In the genomic region with DNA sequence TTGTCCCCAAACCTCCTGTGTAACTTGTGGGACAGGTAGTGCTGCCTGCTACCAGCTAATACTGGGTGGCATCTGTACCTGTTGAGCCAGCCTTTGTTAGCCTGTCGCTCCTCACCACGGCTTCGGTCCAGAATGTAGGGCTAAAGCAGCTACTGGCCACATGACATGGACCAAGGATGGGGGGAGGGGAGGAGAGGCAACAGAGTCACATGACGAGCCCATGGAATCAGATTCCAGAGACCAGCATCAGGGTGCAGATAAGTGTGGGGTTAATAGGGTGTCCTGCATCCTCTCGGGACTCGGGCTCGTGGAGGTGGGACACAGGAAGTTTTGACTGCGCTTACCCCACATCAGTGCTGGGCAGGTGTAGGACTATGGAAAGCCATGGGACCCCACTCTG, we compare ENCODE assay signal across 26 mouse cellular contexts.
A peak's percentile ranks its signal among the peaks of the same experiment; 100 is the strongest.
DNase-seq lines count a peak whose midpoint lies in the region; ATAC-seq lines count a peak whose summit lies in the region.
"Had no signal": no experiment of that assay in that cellular context is flagged by ENCODE, and none has a peak within 500 bp of the region (broad histone marks: within the 10 kb centered on the region; RNA-seq: fewer than 3 reads in every experiment).

No protein-coding gene starts in this region.

- 0 out of 2 replicates have a peak, but pooled peaks have one; percentile 7 for ATAC-seq in kidney, embryonic 15.5 days (replicated peaks; ENCODE audit: low FRiP score)
- no peak for ATAC-seq in kidney, embryonic 16.5 days (ENCODE audit: low FRiP score, low TSS enrichment)
- ATAC-seq: activated CD4-positive, CD25-positive, alpha-beta regulatory T cell, adult 4 months; CD4-positive, CD25-positive, alpha-beta regulatory T cell, adult 4 months; forebrain, embryonic 14.5 days; Patski had no signal

- H3K9ac ChIP-seq in kidney, embryonic 15.5 days: no peak overlapping the region
- no peak overlapping the region for H3K9ac ChIP-seq in kidney, embryonic 16.5 days (replicated peaks; ENCODE audit: low read length)
- H3K9ac ChIP-seq: embryonic facial prominence, embryonic 12.5 days; forebrain, embryonic 12.5 days; forebrain, postnatal 0 days had no signal

- no peak overlapping the region for H3K4me2 ChIP-seq in kidney, embryonic 15.5 days
- H3K4me2 ChIP-seq in kidney, embryonic 16.5 days (replicated peaks; ENCODE audit: low read depth, low read length): no peak overlapping the region
- H3K4me2 ChIP-seq: embryonic facial prominence, embryonic 12.5 days; forebrain, embryonic 12.5 days had no signal

- no peaks in the 10 kb centered on the region for H3K9me3 ChIP-seq in kidney, embryonic 15.5 days (replicated peaks)
- no peaks in the 10 kb centered on the region for H3K9me3 ChIP-seq in kidney, embryonic 16.5 days (ENCODE audit: low read length)
- H3K9me3 ChIP-seq: embryonic facial prominence, embryonic 10.5 days; embryonic facial prominence, embryonic 12.5 days; G1E had no signal

- no peaks in the 10 kb centered on the region for H3K4me1 ChIP-seq in kidney, embryonic 15.5 days
- no peaks in the 10 kb centered on the region for H3K4me1 ChIP-seq in kidney, embryonic 16.5 days (ENCODE audit: insufficient read depth, low read length)
- H3K4me1 ChIP-seq: embryonic facial prominence, embryonic 12.5 days; forebrain, embryonic 12.5 days had no signal

- H3K4me3 ChIP-seq in kidney, embryonic 15.5 days (replicated peaks): no peak overlapping the region
- H3K4me3 ChIP-seq in kidney, embryonic 16.5 days (ENCODE audit: low read length): no peak overlapping the region
- H3K4me3 ChIP-seq: embryonic facial prominence, embryonic 10.5 days; embryonic facial prominence, embryonic 12.5 days; forebrain, embryonic 12.5 days had no signal

- no peaks in the 10 kb centered on the region for H3K27me3 ChIP-seq in kidney, embryonic 15.5 days
- H3K27me3 ChIP-seq in kidney, embryonic 16.5 days (ENCODE audit: insufficient read depth, low read length): no peaks in the 10 kb centered on the region
- H3K27me3 ChIP-seq: CH12.LX; embryonic facial prominence, embryonic 12.5 days; forebrain, embryonic 12.5 days had no signal

- DNase-seq in cerebellum, postnatal 10 days: peak; percentile 48 to 50
- DNase-seq in cerebellum, adult 11 months: no peak
- DNase-seq in heart, adult 11 months: peak; percentile 63
- no peak for DNase-seq in heart, postnatal 4 days
- peak; percentile 43 for DNase-seq in urinary bladder, postnatal 14 days (ENCODE audit: low spot score)
- no peak for DNase-seq in urinary bladder, postnatal 4 days (ENCODE audit: low spot score in 2 of 2)
- DNase-seq: adrenal gland, adult 8-10 months; adrenal gland, postnatal 14 days; adrenal gland, postnatal 36 days; B cell, adult 2 months; cerebellum, adult 18-20 months; cerebellum, adult 8-10 months; cerebellum, adult 9-11 months; cerebellum, postnatal 25 days; forebrain, postnatal 0 days had no signal

- H3K27ac ChIP-seq in kidney, embryonic 15.5 days: no peak overlapping the region
- H3K27ac ChIP-seq in kidney, embryonic 16.5 days (ENCODE audit: low read length): no peak overlapping the region
- H3K27ac ChIP-seq: embryonic facial prominence, embryonic 10.5 days; embryonic facial prominence, embryonic 12.5 days; forebrain, embryonic 12.5 days had no signal

- H3K36me3 ChIP-seq in kidney, embryonic 15.5 days: no peaks in the 10 kb centered on the region
- no peaks in the 10 kb centered on the region for H3K36me3 ChIP-seq in kidney, embryonic 16.5 days (ENCODE audit: insufficient read depth, low read length)
- H3K36me3 ChIP-seq: embryonic facial prominence, embryonic 10.5 days; embryonic facial prominence, embryonic 12.5 days; forebrain, embryonic 12.5 days; G1E had no signal

- WGBS in kidney, embryonic 15.5 days: 85% methylated on average over 8 of the region's 8 CpGs
- 79% methylated on average over 8 of the region's 8 CpGs for WGBS in kidney, embryonic 16.5 days

Comparison
In these comparisons a context has a peak if more than half of its experiments do, and no peak if none do; other contexts are left out.
1. DNase-seq: peak in cerebellum, postnatal 10 days (2 of 2), heart, adult 11 months (single experiment) and urinary bladder, postnatal 14 days (single experiment); none in cerebellum, adult 11 months (single experiment), heart, postnatal 4 days (single experiment) and urinary bladder, postnatal 4 days (0 of 2).